Mouse (Mus musculus): ENCODE measurements around the gene Igfn1.
A peak's percentile ranks its signal among the peaks of the same experiment; 100 is the strongest.

The Igfn1 gene

GRCm38 (mm10) chr1:135925848-135926247 is 80.3 kb downstream of the Igfn1 start:
- DNase-seq: no peak

GRCm38 (mm10) chr1:135924377-135924994 is 81.7 kb downstream of the Igfn1 start:
- DNase-seq: no peak

GRCm38 (mm10) chr1:135923229-135923628 is 82.9 kb downstream of the Igfn1 start:
- DNase-seq: no peak

GRCm38 (mm10) chr1:135918644-135919407 is 87.3 kb downstream of the Igfn1 start, which contains the start of gene Pkp1:
Gene Pkp1, minus strand, starts transcription at chr1:135919207.
- peak; percentile 28 for DNase-seq

GRCm38 (mm10) chr1:135917206-135917605 is 88.9 kb downstream of the Igfn1 start:
- no peak for DNase-seq

- DNase-seq: no peak
These were observed 89.6 kb downstream of the Igfn1 start for GRCm38 (mm10) chr1:135916486-135917058.

GRCm38 (mm10) chr1:135913657-135914056 is 92.5 kb downstream of the Igfn1 start:
- DNase-seq: no peak

- no peak for DNase-seq
These were observed 96.8 kb downstream of the Igfn1 start for GRCm38 (mm10) chr1:135909381-135909780.

GRCm38 (mm10) chr1:135906736-135907135 is 99.4 kb downstream of the Igfn1 start:
- DNase-seq: peak; percentile 46

All from lung, postnatal 10 days (tissue).